Mouse (Mus musculus) megakaryocyte, embryonic 14.5 days (primary cell): ENCODE measurements around the gene Kif1b. TPM values are rescaled to one million over a fixed set of nuclear protein-coding genes. Genes with fewer than 3 reads are reported as not detected.

Source experiments
- H3K27me3 ChIP-seq: replicated peaks from 2 replicates; pipeline ENCODE3; 2012; ENCODE audit warnings: inconsistent platforms
- H3K36me3 ChIP-seq: replicated peaks from 2 replicates; pipeline ENCODE3; 2012; ENCODE audit warnings: low read length, inconsistent platforms, mixed read lengths
- H3K4me1 ChIP-seq: 2 replicates; pipeline ENCODE4 v1.6.1; 2012; ENCODE audit warnings: inconsistent platforms
- H3K4me3 ChIP-seq: replicated peaks from 2 replicates; pipeline ENCODE3; 2012; ENCODE audit warnings: moderate library complexity, mild to moderate bottlenecking, inconsistent platforms
- H3K9me3 ChIP-seq: 2 replicates; pipeline ENCODE4 v1.6.1; 2012; ENCODE audit warnings: inconsistent platforms
- FLI1 ChIP-seq: IDR thresholded peaks from 2 replicates; pipeline ENCODE4 v1.6.1; 2012; ENCODE audit warnings: low read length, inconsistent platforms, mixed read lengths
- GATA1 ChIP-seq: IDR thresholded peaks from 3 replicates; pipeline ENCODE4 v1.6.1; 2012; ENCODE audit warnings: mixed read lengths, low read length, inconsistent platforms, borderline replicate concordance
- polyA plus RNA-seq: library from polyadenylated mRNA; stranded (reverse); fragments of >175 nt; gene quantifications from 2 replicates; pipeline ENCODE4 v1.2.3, GENCODE M21; 2012; ENCODE audit warnings: low replicate concordance; ENCODE audit not compliant: insufficient read depth

Gene Kif1b
- polyA plus RNA-seq, 1 experiment = 0.87 TPM

GRCm38 (mm10) chr4:149136116-149136850, 171.2 kb downstream of the Kif1b start:
- peaks cover 5% of the 10 kb centered on the region for H3K27me3 ChIP-seq
- H3K36me3 ChIP-seq = peaks cover 8% of the 10 kb centered on the region
- peaks cover 15% of the 10 kb centered on the region for H3K4me1 ChIP-seq
- peak overlapping the region; percentile 98 for H3K4me3 ChIP-seq
- TF ChIP-seq GATA1 = no peak
- no peak for TF ChIP-seq FLI1
- H3K9me3 ChIP-seq = no peaks in the 10 kb centered on the region

GRCm38 (mm10) chr4:149133395-149133794, 174.1 kb downstream of the Kif1b start:
- no peaks in the 10 kb centered on the region for H3K9me3 ChIP-seq
- H3K4me3 ChIP-seq = no peak overlapping the region
- H3K4me1 ChIP-seq = peaks cover 15% of the 10 kb centered on the region
- H3K27me3 ChIP-seq = no peaks in the 10 kb centered on the region
- TF ChIP-seq FLI1 (no peak), GATA1 (no peak)
- H3K36me3 ChIP-seq = peaks cover 28% of the 10 kb centered on the region

GRCm38 (mm10) chr4:149131789-149132565, 175.5 kb downstream of the Kif1b start:
- Histone ChIP-seq H3K4me3 (peak overlapping the region; percentile 23), H3K27me3 (no peaks in the 10 kb centered on the region), H3K36me3 (peaks cover 33% of the 10 kb centered on the region), H3K4me1 (peaks cover 16% of the 10 kb centered on the region), H3K9me3 (no peaks in the 10 kb centered on the region)
- TF ChIP-seq GATA1 (no peak), FLI1 (no peak)

GRCm38 (mm10) chr4:149131021-149131752, 176.3 kb downstream of the Kif1b start:
- Histone ChIP-seq H3K27me3 (no peaks in the 10 kb centered on the region), H3K36me3 (peaks cover 41% of the 10 kb centered on the region), H3K9me3 (no peaks in the 10 kb centered on the region), H3K4me3 (no peak overlapping the region), H3K4me1 (peaks cover 16% of the 10 kb centered on the region)
- TF ChIP-seq FLI1 = no peak
- no peak for TF ChIP-seq GATA1

GRCm38 (mm10) chr4:149128467-149128866, 179.0 kb downstream of the Kif1b start:
- Histone ChIP-seq H3K36me3 (peaks cover 44% of the 10 kb centered on the region), H3K9me3 (no peaks in the 10 kb centered on the region), H3K4me3 (no peak overlapping the region), H3K27me3 (no peaks in the 10 kb centered on the region), H3K4me1 (peaks cover 21% of the 10 kb centered on the region)
- TF ChIP-seq FLI1 (no peak), GATA1 (no peak)

GRCm38 (mm10) chr4:149126663-149127062, 180.8 kb downstream of the Kif1b start, which contains the start of gene Cort:
Gene Cort (minus strand): TSS chr4:149126763.
- Histone ChIP-seq H3K9me3 (no peaks in the 10 kb centered on the region), H3K4me3 (no peak within 1 kb of the TSS), H3K27me3 (no peaks in the 10 kb centered on the region), H3K36me3 (peaks cover 50% of the 10 kb centered on the region), H3K4me1 (peaks cover 16% of the 10 kb centered on the region)
- TF ChIP-seq FLI1 (no peak), GATA1 (no peak)

Other genes with a start within 250 kb of the Kif1b start
- gene Pex14, start 207.8 kb downstream of the Kif1b start, polyA plus RNA-seq = 40.1 and 45.3 TPM in 2 replicates
- 1.9 and 3.8 TPM in 2 replicates for gene Dffa, start 203.5 kb downstream of the Kif1b start, polyA plus RNA-seq
- gene Cort, start 180.9 kb downstream of the Kif1b start, polyA plus RNA-seq = 3.4 TPM in 1 of 2 replicates, not detected in the other
- 7.5 TPM in 1 of 2 replicates, not detected in the other for gene Cenps, start 170.1 kb downstream of the Kif1b start, polyA plus RNA-seq
- gene Pgd, start 140.9 kb downstream of the Kif1b start, polyA plus RNA-seq = 102 and 133 TPM in 2 replicates
- gene Ube4b, start 119.1 kb upstream of the Kif1b start, polyA plus RNA-seq = 134 and 196 TPM in 2 replicates
- not detected in 2 replicates for gene Rbp7, start 147.3 kb upstream of the Kif1b start, polyA plus RNA-seq
- gene Tmem274, start 169.7 kb upstream of the Kif1b start, polyA plus RNA-seq = not detected in 2 replicates
- 2.9 TPM in 1 of 2 replicates, not detected in the other for gene Nmnat1, start 177.5 kb upstream of the Kif1b start, polyA plus RNA-seq
- 8.1 TPM in 1 of 2 replicates, not detected in the other for gene Lzic, start 177.5 kb upstream of the Kif1b start, polyA plus RNA-seq
- gene Ctnnbip1, start 210.5 kb upstream of the Kif1b start, polyA plus RNA-seq = 1.0 and 14.5 TPM in 2 replicates